Mouse (Mus musculus): ENCODE data around the gene Ywhae. TPM values are rescaled to one million over a fixed set of nuclear protein-coding genes. Genes with fewer than 3 reads are reported as not detected.

Ywhae gene
- polyA plus RNA-seq, 1 experiment from 2014 or later = 718 TPM

Other genes starting within 250 kb of the Ywhae start
- gene Prpf8, start 246.1 kb upstream of the Ywhae start, polyA plus RNA-seq (2015; fragmentation: Nextera tagmentation; extraction: Ambion mirVana) = 34.8 and 36.3 TPM in 2 replicates
- 2.4 and 2.7 TPM in 2 replicates for gene Rilp, start 222.8 kb upstream of the Ywhae start, polyA plus RNA-seq (2015; fragmentation: Nextera tagmentation; extraction: Ambion mirVana)
- 5.6 and 6.0 TPM in 2 replicates for gene Scarf1, start 219.3 kb upstream of the Ywhae start, polyA plus RNA-seq (2015; fragmentation: Nextera tagmentation; extraction: Ambion mirVana)
- gene Slc43a2, start 201.2 kb upstream of the Ywhae start, polyA plus RNA-seq (2015; fragmentation: Nextera tagmentation; extraction: Ambion mirVana) = 22.0 and 27.7 TPM in 2 replicates
- gene Pitpna, start 144.8 kb upstream of the Ywhae start, polyA plus RNA-seq (2015; fragmentation: Nextera tagmentation; extraction: Ambion mirVana) = 84.2 and 98.1 TPM in 2 replicates
- gene Inpp5k, start 101.9 kb upstream of the Ywhae start, polyA plus RNA-seq (2015; fragmentation: Nextera tagmentation; extraction: Ambion mirVana) = 20.8 and 21.9 TPM in 2 replicates
- gene Myo1c, start 82.4 kb upstream of the Ywhae start, polyA plus RNA-seq (2015; fragmentation: Nextera tagmentation; extraction: Ambion mirVana) = 45.5 and 51.2 TPM in 2 replicates
- gene Crk, start 53.6 kb upstream of the Ywhae start, polyA plus RNA-seq (2015; fragmentation: Nextera tagmentation; extraction: Ambion mirVana) = 91.0 and 94.1 TPM in 2 replicates
- gene Doc2b, start 63.2 kb downstream of the Ywhae start, polyA plus RNA-seq (2015; fragmentation: Nextera tagmentation; extraction: Ambion mirVana) = 0.61 and 0.97 TPM in 2 replicates
- 20.1 and 21.1 TPM in 2 replicates for gene Rph3al, start 205.6 kb downstream of the Ywhae start, polyA plus RNA-seq (2015; fragmentation: Nextera tagmentation; extraction: Ambion mirVana)